Mouse (Mus musculus) frontal cortex, adult 2 months (tissue): ENCODE data around the gene Scai. TPM values are rescaled to one million over a fixed set of nuclear protein-coding genes. Genes with fewer than 3 reads are reported as not detected.
"Not testable (repeated sequence)": the region's sequence is repeated elsewhere in the genome, so short reads cannot be mapped to it uniquely, and the experiment has no call there.

Source experiments
- DNase-seq, 2 experiments: peaks; one replicate each; pipeline ENCODE4 v3.0.0; 2022; ENCODE audit warnings: low spot score in 1 of 2; ENCODE audit errors: extremely low spot score in 1 of 2
- polyA plus RNA-seq: library from polyadenylated mRNA; depleted of rRNA; stranded (reverse); fragments of >200 nt; gene quantifications from 2 replicates; pipeline ENCODE4 v1.2.3, GENCODE M21; 2012

The Scai gene
- polyA plus RNA-seq, 1 experiment = 10.3 TPM

DNA sequence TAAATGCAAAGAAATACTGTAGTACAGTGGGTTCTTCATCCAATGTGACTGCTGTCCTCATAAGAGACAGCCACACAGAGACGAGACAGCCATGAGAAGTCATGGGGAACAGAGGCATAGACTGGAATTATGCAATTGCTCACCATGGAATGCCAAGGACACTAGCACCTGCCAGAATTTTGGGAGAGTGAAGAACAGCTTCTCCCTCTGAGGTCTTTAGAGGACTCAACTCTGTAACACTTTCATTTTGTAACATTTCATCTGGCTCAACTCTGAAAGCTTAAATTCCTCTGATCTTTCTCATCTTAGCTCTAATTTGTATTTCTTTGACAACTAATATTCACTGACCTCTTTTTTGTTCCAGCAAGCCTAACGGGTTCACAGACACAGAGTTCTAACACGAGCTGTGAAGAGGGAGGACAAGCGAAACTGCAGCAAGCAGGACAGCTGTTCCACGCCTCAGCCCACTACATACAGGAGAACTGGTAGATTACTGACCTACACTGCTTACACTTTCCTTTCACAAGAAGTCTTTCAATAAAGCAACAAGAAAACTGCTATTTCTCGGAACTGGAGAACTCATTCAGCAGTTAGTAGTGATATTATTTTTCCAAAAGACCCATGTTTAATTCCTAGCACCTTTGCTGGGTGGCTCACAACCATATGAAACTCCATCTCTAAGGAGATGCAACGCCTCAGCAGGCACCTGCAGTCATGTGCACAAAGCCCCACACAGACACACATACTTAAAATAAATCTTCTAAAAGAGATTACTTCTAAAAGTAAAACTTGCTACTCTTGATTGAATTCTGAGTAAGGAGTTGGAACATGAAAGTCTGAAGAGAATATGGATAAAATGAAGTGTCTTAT, 49.7 kb downstream of the Scai start:
- DNase-seq = peak in 1 of 2 experiments; percentile 51

GRCm38 (mm10) chr2:39129526-39130326, 60.8 kb downstream of the Scai start:
- peak in 1 of 2 experiments; percentile 64 for DNase-seq

DNA sequence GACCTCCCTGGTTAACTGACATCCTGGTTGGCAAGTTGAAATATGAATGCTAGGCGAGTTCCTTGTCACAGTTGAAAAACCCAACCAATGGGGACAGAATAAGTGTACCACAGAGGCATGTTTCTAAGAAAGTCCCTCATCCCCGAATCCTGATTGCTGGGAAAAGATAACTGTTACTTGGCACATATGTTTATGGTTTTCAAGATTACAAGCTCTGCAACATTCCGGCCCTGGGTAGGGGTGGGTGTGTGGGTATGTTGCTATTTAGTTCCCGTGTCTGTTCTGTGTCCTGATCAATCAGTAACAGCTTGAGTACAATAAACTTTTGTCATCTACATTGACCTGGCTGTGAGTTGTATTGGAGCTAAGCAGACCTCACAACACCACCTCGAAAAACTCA, 66.4 kb downstream of the Scai start:
- no peak for DNase-seq

GRCm38 (mm10) chr2:39121137-39121536, 69.4 kb downstream of the Scai start:
- no peak for DNase-seq

DNA sequence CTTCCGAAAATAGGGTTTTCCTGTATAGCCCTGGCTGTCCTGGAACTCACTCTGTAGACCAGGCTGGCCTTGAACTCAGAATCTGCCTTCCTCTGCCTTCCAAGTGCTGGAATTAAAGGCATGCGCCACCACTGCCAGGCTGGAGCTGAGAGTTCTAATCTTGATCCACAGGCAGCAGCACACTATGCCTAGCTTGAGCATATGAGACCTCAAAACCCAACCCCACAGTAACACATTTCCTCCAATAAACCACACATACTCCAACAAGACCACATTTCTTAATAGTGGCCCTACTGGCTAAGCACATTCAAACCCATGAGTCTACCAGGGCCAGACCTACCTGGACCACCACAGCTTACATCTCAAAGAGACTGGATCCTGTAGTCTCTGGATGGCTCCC, 74.0 kb downstream of the Scai start:
- DNase-seq = no peak

DNA sequence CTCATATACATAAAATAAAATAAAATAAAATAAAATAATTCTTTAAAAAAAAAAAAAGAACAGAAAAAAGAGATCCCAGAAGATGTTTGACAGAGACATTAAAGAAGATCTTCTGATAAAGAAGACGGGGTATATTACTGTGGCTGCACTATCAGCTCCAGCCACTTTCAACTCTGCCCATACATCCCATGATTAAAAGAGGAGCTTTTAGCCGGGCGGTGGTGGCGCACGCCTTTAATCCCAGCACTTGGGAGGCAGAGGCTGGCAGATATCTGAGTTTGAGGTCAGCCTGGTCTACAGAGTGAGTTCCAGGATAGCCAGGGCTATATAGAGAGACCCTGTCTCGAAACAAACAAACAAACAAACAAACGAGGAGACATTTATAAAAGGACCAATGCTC, 76.4 kb downstream of the Scai start:
- no peak for DNase-seq

GRCm38 (mm10) chr2:39110514-39110913, 80.0 kb downstream of the Scai start:
- no peak for DNase-seq

DNA sequence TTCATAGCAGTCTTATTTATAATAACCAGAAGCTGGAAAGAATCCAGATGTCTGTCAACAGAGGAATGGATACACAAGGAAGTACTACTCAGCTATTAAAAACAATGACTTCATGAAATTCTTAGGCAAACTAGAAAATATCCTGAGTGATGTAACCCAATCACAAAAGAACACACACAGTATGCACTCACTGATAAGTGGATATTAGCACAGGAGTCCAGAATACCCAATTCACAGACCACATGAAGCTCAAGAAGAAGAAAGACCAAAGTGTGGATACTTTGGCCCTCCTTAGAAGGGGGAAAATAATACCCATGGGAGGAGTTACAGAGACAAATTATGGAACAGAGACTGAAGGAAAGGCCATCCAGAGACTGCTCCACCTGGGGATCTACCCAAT, 80.8 kb downstream of the Scai start:
- DNase-seq = not testable (repeated sequence)

GRCm38 (mm10) chr2:39099951-39100350, 90.6 kb downstream of the Scai start:
- not testable (repeated sequence) for DNase-seq

GRCm38 (mm10) chr2:39097993-39098392, 92.5 kb downstream of the Scai start:
- DNase-seq = no peak

- DNase-seq = no peak
Measured at GRCm38 (mm10) chr2:39091966-39092365, 98.6 kb downstream of the Scai start.

DNA sequence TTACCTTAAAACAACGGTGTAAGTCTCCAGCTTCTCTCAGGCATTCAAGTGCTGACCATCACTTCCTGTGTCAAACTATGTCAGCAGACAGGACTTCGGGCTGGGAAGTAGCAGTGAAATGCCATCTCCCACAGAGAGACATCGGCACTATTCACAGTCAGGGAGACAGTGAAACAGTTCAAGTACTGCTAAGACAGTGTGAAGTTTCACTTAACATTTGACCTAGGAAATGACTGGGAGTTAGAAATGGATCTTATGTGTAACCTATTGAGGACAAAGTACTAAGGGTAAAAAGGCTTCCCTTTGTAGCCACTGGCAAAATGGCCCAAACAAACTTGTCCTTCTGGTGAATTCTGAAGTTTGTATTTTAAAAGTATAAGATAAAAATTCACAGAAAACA, 107.8 kb downstream of the Scai start:
- DNase-seq = no peak

DNA sequence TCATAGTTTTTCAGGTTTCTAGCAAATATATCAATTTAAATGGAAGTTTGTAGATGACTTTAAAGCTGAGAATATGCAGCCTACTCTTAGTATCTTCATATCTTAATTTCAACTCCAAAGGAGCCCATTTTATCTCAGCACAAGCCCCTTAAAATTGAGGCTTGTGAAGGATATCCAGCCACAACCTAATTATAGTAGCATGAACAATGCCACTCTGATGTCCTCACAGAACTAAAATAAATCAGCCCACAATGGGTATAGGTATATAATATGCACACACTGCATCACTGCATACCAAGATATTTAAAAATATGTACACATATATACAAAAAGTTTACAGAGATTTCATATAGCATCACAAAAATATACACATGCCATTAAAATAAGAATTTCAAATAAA, 119.9 kb downstream of the Scai start:
- no peak for DNase-seq

- DNase-seq = peak in 1 of 2 experiments; percentile 13
Measured at GRCm38 (mm10) chr2:39069096-39069495, 121.4 kb downstream of the Scai start.

DNA sequence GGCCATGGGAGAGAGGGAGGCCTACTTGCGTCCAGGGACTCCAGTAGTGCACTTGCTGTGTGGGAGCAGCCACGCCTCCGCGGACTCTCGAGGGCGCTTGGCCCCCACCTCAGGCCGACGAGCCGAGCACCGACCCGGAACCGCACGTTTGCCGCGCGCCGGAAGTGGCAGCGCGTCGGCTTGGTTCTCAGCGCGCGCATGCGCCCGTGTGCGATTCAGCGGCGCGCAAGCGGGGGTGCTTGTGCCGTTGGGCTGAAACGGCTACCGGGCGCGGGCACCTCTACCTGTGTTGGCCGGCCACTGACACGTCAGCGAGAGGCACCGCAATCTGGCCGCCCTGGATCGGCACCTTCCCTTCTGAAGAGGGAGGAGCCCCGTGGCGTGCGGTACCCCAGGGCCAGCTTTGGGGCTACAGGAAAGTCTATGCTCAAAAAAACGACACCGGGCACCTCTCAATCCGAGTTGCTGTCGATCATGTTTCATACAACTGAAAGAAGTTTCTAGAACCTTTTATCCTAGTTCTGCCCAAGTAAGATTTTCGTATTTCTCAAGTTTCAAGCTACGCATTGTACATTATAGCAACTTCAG, 125.0 kb downstream of the Scai start, which contains the start of gene Golga1:
Gene Golga1 (minus strand): TSS at position 142 of the 588 bp plus-strand sequence.
- DNase-seq = peak; percentile 80 to 90

DNA sequence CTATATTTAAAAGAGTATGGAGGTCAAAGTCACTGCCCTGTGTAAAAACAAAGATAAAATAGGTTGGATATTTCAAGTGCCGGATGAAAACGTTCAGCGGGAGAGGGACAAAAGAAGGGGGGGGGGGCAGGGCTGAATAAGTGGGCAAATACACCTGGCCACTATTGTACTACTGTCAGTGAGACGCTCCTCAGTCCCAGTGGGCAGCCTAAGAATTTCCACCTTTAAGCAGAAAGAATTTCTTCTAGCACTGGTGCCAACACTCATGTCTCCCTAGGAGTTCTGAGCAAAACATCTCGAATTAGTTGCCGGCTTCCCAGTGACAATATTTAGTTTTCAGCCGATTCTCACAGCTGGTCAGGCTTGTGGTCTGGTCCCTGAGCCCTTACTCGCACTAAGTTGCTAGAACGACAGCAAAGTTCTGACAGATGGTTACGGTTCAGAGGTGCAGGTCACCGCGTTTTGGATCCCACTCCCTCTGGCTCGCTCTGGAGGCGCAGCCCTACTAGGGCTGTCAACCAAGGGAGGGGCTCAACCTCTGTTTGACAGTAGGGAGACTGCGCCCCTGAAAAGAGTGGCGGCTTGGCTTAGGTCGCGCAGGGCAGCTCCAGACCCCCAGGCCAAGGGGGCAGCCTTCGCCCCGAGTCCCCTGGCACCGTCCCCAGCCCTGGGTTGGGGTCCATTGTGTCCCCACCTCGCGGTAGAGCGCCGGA, 125.7 kb downstream of the Scai start:
- DNase-seq = no peak

DNA sequence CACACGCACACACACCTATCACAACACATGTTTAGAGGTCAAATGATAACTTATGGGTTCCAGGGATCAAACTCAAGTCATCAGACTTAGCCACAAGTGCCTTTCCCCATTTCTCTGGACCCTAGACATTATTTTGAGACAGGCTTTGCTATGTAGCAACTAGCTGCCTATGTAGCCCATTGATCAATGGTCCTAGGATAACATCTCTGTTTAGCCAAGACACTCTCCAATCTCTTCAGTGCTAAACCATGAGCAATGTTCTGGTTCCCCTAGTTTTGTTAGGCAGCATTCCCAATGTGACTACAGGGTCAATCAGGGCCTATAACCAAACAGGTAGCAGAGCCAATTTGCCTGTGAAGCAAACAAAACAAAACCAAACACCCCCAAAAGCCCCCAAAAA, 142.0 kb downstream of the Scai start:
- DNase-seq = no peak

DNA sequence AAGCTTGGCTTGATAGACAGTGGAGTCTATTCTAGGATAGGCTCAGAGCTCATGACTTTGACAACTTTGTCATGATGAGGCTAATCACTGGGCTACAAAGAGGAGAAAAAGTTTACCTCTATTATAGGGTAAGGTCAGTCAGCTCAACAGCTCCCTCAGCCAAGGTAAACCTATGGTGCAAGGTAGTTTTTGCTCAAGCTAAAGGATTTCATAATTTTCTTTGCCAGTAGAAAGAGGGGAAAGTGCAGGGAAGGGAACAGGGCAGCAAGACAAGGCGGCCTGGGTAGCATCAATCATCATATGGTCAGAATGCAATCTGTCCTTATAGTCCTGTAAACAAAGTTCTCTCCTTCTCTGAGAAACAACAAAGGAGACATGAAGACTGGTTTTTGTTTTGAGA, 150.3 kb downstream of the Scai start:
- DNase-seq = no peak

DNA sequence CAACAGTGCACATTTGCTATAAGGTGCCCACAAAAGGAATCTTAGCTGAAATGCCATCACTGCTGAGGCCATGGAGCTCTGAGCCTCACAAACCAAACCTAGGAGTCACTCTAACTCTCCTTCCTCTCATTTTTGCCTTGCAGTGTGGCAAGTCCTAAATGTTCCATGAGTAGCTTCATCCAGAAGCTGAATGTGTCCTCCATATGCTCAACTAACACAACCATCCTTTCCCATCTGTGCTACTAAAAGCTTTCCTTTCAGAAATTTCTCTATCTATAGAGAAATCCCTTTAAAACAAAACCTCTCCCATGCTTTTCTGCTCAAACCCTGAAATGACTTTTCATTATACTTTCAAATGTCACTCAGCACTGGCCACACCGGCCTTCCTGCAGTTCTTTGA, 158.9 kb downstream of the Scai start:
- DNase-seq = peak in 1 of 2 experiments; percentile 35

- DNase-seq = no peak
Measured at GRCm38 (mm10) chr2:39020004-39020403, 170.5 kb downstream of the Scai start.

GRCm38 (mm10) chr2:39016581-39016980, 174.0 kb downstream of the Scai start:
- DNase-seq = no peak
